Mouse (Mus musculus) left cerebral cortex, adult 18-20 months (tissue): ENCODE measurements around the gene Gstm4. TPM values are rescaled to one million over a fixed set of nuclear protein-coding genes. Genes with fewer than 3 reads are reported as not detected.
A peak's percentile ranks its signal among the peaks of the same experiment; 100 is the strongest.
"Not testable (repeated sequence)": the region's sequence is repeated elsewhere in the genome, so short reads cannot be mapped to it uniquely, and the experiment has no call there.

Experiments used
- DNase-seq, 2 experiments: peaks; one replicate each; pipeline ENCODE4 v3.0.0; 2021 to 2022; ENCODE audit warnings: low spot score in 2 of 2, mixed read lengths in 1 of 2
- total RNA-seq, 2 experiments: library from RNA; stranded (reverse); gene quantifications; 2 replicates each; pipeline ENCODE4 v1.2.3; 2021

The Gstm4 gene
- total RNA-seq, 2 experiments from 2014 or later: 11.5 to 11.6 TPM

GRCm38 (mm10) chr3:108070295-108071293 is 25.9 kb upstream of the Gstm4 start:
- peak; percentile 63 to 69 for DNase-seq

GRCm38 (mm10) chr3:108069231-108069870 is 24.7 kb upstream of the Gstm4 start:
- DNase-seq: no peak

DNA sequence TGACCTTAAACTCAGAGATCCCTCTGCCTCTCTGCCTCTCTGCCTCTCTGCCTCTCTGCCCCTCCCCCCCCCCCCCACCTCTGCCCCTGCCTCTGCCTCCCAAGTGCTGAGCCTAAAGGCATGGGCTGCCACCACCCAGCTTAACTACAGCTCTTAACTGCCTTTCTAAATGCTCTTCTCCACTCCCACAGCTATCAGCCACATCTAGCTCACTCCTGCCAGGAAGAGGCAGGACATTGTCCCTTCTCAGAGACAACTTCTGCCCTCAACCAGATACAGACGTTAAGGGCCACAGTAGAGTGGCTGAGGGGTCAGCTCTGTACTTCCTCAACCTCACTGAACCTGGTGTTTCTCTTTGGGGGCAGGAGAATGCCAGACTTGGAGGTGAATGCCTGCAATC is 24.1 kb upstream of the Gstm4 start:
- DNase-seq: no peak

GRCm38 (mm10) chr3:108067370-108067934 is 22.8 kb upstream of the Gstm4 start:
- no peak for DNase-seq

DNA sequence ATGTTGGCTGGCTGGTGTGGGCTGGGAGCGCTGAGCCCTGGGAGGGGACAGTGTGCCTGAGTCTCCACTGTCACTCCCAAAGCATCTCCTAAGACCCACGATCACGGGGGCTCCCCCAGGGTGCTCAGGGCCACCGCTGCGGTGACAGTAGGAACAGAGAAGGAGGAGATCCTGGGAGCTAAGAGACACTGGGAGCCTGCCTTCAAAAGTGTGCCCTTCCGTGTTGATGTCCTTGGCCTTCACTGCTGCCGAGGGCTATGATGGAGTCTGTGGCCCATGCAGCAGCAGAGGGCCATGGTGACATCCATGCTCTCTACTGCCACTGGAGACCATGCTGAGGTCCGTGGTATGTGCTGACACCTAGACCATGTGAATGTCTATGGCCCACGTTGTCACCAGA is 20.9 kb upstream of the Gstm4 start:
- DNase-seq: no peak

DNA sequence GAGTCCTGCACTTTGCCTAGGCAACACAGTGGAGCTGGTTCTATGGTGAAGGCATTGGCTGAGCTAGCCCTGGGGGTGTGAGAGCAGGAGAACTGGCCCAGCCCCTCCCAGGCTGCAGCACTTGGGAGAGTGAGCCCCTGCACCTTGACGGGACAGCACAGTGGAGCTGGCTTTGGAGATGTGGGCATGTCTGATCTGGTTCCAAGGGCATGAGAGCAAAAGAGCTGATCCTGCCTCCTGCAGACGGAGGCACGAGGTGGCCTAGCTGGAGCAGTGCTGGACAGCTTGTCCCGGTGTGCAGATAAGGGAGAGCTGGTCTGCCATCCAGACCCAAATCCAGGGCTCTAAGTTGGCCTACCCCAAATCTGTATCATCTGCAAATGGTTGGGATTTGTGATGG is 20.0 kb upstream of the Gstm4 start:
- no peak for DNase-seq

DNA sequence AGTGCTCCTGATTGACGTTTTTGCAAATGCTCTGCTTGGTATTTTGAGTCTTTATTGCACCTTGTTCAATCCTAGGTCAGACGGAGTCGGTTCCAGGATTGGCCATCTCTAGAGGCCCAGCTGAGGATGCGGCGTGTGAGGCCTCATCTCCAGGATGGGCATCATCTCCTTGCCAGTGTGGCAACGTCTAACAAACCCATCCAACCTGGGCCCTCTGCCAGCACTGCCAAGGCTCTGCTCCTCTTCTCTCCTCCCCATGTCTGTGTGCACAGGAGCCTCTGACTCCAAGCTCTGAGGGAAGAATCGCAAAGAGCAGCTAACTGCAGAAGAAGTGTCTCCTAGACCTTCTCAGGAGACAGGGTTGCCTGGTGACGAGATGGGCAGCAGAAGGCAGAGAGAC is 18.0 kb upstream of the Gstm4 start:
- no peak for DNase-seq

GRCm38 (mm10) chr3:108061420-108061819 is 16.7 kb upstream of the Gstm4 start:
- DNase-seq: peak; percentile 33 to 62

DNA sequence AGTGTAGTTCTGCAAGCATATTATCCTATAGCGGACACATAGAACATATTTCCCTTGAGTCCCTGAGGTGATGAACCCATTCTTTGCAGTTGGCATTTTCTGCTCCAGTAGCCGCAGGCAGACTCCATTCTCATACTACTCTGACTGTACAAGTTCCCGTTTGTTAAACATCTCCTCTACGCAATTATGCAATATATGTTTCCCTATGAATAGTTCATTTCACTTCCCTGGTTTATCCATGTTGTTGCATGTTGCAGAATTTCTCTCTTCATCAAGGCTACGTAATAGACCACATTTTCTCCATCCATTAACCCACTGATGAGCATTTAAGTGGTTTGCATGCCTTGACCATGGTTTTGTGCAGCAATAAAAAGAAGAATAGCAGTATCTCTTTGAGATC is 5.8 kb upstream of the Gstm4 start:
- DNase-seq: no peak

- no peak for DNase-seq
These were observed 3.6 kb upstream of the Gstm4 start for GRCm38 (mm10) chr3:108048306-108048705.

GRCm38 (mm10) chr3:108046944-108047655 is 2.4 kb upstream of the Gstm4 start:
- DNase-seq: no peak

DNA sequence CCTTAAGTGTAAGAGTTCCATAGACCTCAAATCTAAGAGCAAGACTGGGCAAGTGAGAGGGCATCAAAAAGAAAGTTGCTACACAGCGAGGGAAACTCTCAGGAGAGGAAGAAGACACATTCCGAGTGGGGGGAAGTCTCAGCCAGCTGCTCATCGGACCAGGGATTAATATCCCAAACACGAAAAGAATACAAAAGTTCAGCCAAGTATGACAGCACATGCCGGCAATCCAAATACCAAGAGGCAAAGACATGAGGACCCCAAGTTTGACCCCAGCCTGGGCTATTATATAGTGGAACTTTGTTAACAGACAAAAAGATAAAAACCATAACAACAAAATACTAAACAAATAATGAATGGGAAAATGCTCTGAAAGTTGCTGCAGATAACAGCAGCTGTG is 11.5 kb downstream of the Gstm4 start:
- no peak for DNase-seq

DNA sequence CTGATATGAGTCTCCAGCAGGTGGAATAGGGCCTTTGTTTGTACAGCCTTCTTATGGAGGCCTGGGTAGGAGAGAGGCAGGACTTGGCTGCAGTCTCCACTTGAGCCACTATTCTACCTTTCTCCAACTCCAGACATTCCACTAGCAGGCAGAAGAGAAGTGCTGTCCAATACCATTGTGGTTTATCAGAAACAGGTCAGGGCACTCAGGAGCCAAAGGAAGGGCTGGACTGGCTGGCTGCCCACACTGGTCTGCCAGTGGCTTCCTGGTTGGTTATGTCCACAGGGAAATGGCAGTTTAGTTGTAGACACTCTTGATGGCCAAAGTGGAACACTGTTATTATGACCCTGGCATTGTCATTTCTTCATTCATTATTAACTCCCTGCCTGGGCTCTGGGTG is 12.6 kb downstream of the Gstm4 start:
- no peak for DNase-seq

DNA sequence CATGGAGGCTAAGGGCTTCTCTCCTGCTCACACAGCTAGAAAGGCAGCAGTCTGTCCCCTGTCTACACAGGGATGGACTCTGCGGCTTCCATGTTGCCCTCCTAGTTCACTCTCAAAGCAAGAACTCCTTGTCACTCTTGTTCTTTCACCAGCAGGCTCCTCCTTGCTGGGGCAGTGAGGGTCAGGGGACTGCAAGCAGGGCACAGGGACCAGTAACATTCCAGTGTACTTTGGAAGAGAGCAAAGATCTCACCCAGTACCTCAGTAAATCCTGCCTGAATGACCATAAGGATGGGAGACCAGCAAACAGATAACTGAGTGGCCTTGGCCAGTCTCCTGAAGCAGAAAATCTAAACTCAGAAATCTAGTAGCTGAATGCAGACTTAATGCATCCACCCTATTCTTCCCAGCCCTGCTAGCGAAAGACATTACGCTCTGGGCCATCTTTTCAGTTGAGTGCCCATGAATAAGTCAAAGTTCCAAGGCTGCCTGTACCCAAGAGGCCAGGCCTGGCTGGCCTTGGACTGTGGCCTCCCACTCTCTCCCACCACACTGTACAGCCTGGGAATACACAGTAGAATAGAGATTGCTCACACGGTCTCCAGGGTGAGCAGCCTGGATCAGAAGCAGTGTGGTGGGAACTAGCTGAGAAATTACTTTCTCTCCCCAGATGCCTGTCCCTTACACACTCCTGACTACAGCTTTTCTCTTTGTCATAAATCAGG is 15.9 kb downstream of the Gstm4 start:
- no peak for DNase-seq

DNA sequence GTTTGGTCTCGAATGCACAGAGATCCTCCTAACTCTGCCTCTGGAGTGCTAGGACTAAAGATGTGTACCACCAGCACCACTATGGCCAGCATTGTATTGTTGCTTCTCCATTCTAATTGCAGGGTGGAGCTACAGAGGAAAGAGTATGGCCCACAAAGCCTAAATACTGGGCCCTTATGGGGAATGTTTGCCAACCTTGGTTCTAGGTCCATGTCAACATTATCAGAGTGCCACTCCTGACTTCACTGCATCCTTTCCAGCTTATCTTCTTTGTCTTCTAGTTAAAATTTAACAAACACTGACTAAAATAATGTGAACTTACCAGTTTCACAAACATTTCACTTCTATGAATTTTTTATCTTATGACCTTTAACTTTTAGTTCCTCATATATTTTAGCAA is 18.1 kb downstream of the Gstm4 start:
- no peak for DNase-seq

DNA sequence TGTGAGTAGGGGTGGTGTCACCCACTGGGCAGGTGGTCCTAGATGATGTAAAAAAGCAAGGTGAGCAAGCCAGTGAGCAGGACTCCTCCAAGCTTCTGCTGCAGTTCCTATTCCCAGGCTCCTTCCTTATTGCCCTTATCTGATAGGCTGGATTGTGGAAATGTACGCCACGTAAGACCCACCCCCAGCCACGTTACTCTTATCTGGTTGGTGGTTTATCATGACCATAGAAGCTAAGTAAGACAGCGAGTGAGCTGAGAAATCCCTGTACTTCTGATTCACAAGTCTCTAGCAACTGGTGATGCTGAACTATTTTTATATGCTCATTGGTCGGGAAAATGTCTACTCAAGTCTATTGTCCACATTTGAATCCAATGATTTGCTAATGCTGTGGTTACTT is 18.6 kb downstream of the Gstm4 start:
- no peak for DNase-seq

DNA sequence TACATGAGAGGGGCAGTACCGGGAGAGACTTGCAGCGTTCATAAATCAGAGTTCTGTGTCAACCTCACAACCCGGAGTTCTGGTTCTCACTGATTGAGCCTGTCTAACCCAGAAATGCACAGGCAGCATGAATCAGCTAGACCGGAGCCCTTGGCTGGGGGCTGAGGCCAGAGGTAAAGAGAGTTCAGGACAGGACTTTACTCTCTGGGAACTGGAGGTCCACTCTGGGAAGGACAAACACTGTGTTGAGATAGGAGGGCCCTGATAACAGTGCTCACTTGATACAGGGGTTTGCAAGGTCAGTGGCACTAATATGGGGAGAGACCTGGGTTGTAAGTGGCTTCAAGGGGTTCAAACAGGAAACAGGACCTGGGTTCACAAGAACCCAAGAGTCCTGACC is 19.4 kb downstream of the Gstm4 start:
- no peak for DNase-seq

DNA sequence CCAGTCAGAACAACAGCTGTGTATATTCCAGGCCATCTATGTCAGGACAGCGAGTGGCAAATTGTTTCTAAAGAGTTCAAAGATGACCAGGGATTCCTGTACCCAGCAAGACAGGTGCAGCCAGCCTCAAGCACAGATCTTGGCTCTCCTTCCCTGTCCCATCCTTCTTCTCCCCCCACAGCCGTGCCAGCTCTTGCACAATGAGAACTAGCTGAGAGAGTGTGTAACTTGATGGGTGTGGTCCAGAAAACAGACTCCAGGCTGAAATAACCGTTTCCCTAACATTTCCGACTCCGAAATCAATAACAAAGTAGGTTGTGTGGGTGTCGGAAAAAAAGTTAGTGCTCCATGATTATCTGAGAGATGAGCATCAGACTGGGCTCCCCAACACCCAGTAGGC is 22.0 kb downstream of the Gstm4 start:
- DNase-seq: no peak

- not testable (repeated sequence) for DNase-seq
These were observed 24.2 kb downstream of the Gstm4 start for GRCm38 (mm10) chr3:108020351-108021022.

- DNase-seq: not testable (repeated sequence)
These were observed 25.5 kb downstream of the Gstm4 start for GRCm38 (mm10) chr3:108019226-108019625.
